Comparison of ENCODE assay signal across 8 mouse cellular contexts in the genomic region with DNA sequence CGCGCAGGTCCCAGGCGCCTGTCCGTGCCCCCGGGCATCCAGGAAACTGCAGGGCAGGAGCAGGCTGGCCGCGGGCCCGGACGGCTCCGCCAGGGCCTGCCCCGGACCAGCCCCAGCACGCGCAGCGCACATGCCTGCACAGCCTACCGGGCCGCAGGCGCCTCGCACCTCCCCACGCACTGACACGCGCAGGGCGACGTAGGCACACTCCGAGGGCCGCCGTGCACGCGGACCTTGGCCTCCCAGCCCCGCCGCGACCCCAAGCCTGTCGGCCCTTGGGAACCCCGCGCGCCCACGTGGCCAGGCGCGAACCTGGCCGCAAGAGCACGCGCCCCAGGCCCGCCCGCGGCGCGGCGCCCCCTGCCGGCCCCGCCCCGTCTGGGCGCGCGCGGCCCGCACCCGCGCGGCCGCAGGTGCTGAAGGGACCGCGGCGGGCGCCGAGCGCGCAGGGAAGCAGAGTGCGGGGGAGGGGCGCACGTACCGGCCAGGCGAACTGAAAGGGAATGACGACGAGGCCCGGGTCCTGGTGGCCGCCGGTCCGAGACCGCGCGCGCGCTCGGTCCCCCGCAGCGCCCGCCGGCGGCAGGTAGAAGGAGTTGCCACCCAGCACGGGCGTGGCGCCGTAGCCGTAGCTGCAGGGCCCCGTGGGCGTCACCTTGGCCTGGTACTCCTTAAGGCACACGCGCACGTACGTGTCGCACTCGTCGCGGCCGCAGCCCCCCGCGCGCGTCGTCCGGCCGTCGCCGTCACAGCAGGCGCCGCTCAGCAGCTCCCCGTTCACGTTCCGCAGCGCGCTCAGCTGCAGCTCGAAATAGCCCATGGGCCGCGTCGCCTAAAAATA. TPM values are rescaled to one million over a fixed set of nuclear protein-coding genes. Genes with fewer than 3 reads are reported as not detected.
DNase-seq lines count a peak whose midpoint lies in the region; ATAC-seq lines count a peak whose summit lies in the region.

No protein-coding gene starts in this region.

- H3K4me1 ChIP-seq in embryonic facial prominence, embryonic 14.5 days (ENCODE audit: control insufficient read depth, insufficient read depth, low read length): peaks cover 7% of the 10 kb centered on the region; the same call in 1 of the 2 replicates
- H3K4me1 ChIP-seq in hindbrain, embryonic 13.5 days (replicated peaks): peaks cover 59% of the 10 kb centered on the region
- peaks cover 31% of the 10 kb centered on the region for H3K4me1 ChIP-seq in limb, embryonic 11.5 days (ENCODE audit: control insufficient read depth, insufficient read depth, low read length)
- peaks cover 19% of the 10 kb centered on the region for H3K4me1 ChIP-seq in midbrain, embryonic 16.5 days (ENCODE audit: control insufficient read depth, insufficient read depth, low read length)

- DNase-seq in CD4-positive, CD25-positive, alpha-beta regulatory T cell, adult 2 months (ENCODE audit: low read depth, low spot score): peak; percentile 45
- DNase-seq in CD4-positive helper T cell, adult 2 months (ENCODE audit: low read depth, low spot score): peak; percentile 39
- peak; percentile 33 for DNase-seq in embryonic facial prominence, embryonic 14.5 days (ENCODE audit: low spot score)
- DNase-seq in limb, embryonic 11.5 days (ENCODE audit: low spot score): peak; percentile 59
- peak; percentile 56 for DNase-seq in testis, postnatal 10 days (ENCODE audit: low spot score)

- WGBS in embryonic facial prominence, embryonic 14.5 days: under 1% methylated on average over 45 of the region's 124 CpGs
- WGBS in hindbrain, embryonic 13.5 days: under 1% methylated on average over 110 of the region's 124 CpGs
- 2% methylated on average over 103 of the region's 124 CpGs for WGBS in limb, embryonic 11.5 days
- 1% methylated on average over 100 of the region's 124 CpGs for WGBS in midbrain, embryonic 16.5 days

- H3K4me3 ChIP-seq in embryonic facial prominence, embryonic 14.5 days (ENCODE audit: low read depth, low read length): peak overlapping the region; percentile 58
- peak overlapping the region; percentile 72 for H3K4me3 ChIP-seq in hindbrain, embryonic 13.5 days
- peak overlapping the region; percentile 45 for H3K4me3 ChIP-seq in limb, embryonic 11.5 days (ENCODE audit: low read depth, low read length)
- peak overlapping the region; percentile 82 for H3K4me3 ChIP-seq in midbrain, embryonic 16.5 days (ENCODE audit: low read depth, low read length)

- H3K4me2 ChIP-seq in embryonic facial prominence, embryonic 14.5 days (ENCODE audit: low read depth, low read length): peak overlapping the region; percentile 93
- peak overlapping the region; percentile 64 for H3K4me2 ChIP-seq in hindbrain, embryonic 13.5 days
- H3K4me2 ChIP-seq in limb, embryonic 11.5 days (ENCODE audit: low read depth, severe bottlenecking): peak overlapping the region; percentile 95
- H3K4me2 ChIP-seq in midbrain, embryonic 16.5 days (ENCODE audit: low read length): peak overlapping the region; percentile 74

- no peaks in the 10 kb centered on the region for H3K36me3 ChIP-seq in embryonic facial prominence, embryonic 14.5 days (ENCODE audit: control insufficient read depth, insufficient read depth, low read length)
- no peaks in the 10 kb centered on the region for H3K36me3 ChIP-seq in hindbrain, embryonic 13.5 days
- H3K36me3 ChIP-seq in limb, embryonic 11.5 days (ENCODE audit: control insufficient read depth, insufficient read depth, low read length): no peaks in the 10 kb centered on the region
- no peaks in the 10 kb centered on the region; the same call in 1 of the 2 replicates for H3K36me3 ChIP-seq in midbrain, embryonic 16.5 days (ENCODE audit: control insufficient read depth, insufficient read depth, low read length)

- peaks cover 49% of the 10 kb centered on the region for H3K27me3 ChIP-seq in embryonic facial prominence, embryonic 14.5 days (replicated peaks; ENCODE audit: control insufficient read depth, insufficient read depth, low read length)
- peaks cover 59% of the 10 kb centered on the region for H3K27me3 ChIP-seq in hindbrain, embryonic 13.5 days
- peaks cover 51% of the 10 kb centered on the region for H3K27me3 ChIP-seq in limb, embryonic 11.5 days (ENCODE audit: control insufficient read depth, insufficient read depth, low read length)
- peaks cover 5% of the 10 kb centered on the region; the same call in 1 of the 2 replicates for H3K27me3 ChIP-seq in midbrain, embryonic 16.5 days (ENCODE audit: control insufficient read depth, insufficient read depth, low read depth, low read length)

- no peaks in the 10 kb centered on the region for H3K9me3 ChIP-seq in embryonic facial prominence, embryonic 14.5 days (ENCODE audit: control insufficient read depth, low read length)
- no peaks in the 10 kb centered on the region for H3K9me3 ChIP-seq in hindbrain, embryonic 13.5 days
- no peaks in the 10 kb centered on the region for H3K9me3 ChIP-seq in limb, embryonic 11.5 days (ENCODE audit: control insufficient read depth, low read length)
- H3K9me3 ChIP-seq in midbrain, embryonic 16.5 days (replicated peaks; ENCODE audit: control insufficient read depth, low read length, poor library complexity, severe bottlenecking): no peaks in the 10 kb centered on the region

- H3K27ac ChIP-seq in embryonic facial prominence, embryonic 14.5 days (replicated peaks; ENCODE audit: low read depth, low read length): peak overlapping the region; percentile 71
- peak overlapping the region; percentile 93 for H3K27ac ChIP-seq in hindbrain, embryonic 13.5 days
- no peak overlapping the region for H3K27ac ChIP-seq in limb, embryonic 11.5 days (replicated peaks; ENCODE audit: low read depth, low read length)
- peak overlapping the region; percentile 87 for H3K27ac ChIP-seq in midbrain, embryonic 16.5 days (ENCODE audit: low read length)

- peak overlapping the region; percentile 66 for H3K9ac ChIP-seq in embryonic facial prominence, embryonic 14.5 days (ENCODE audit: low read depth, low read length)
- peak overlapping the region; percentile 89 for H3K9ac ChIP-seq in hindbrain, embryonic 13.5 days
- 0 out of 2 replicates have a peak overlapping the region, but pooled peaks have one; percentile 7 for H3K9ac ChIP-seq in limb, embryonic 11.5 days (ENCODE audit: low read length)
- H3K9ac ChIP-seq in midbrain, embryonic 16.5 days (ENCODE audit: low read depth, low read length): peak overlapping the region; percentile 90

- ATAC-seq in CD4-positive, CD25-positive, alpha-beta regulatory T cell, adult 4 months: no peak
- ATAC-seq in embryonic facial prominence, embryonic 14.5 days (ENCODE audit: low read depth): peak; percentile 23
- peak; percentile 61 for ATAC-seq in hindbrain, embryonic 13.5 days (ENCODE audit: low FRiP score)
- no peak for ATAC-seq in limb, embryonic 11.5 days (ENCODE audit: insufficient number of reproducible peaks, low FRiP score, low TSS enrichment, low read depth)
- ATAC-seq in midbrain, embryonic 16.5 days: peak; percentile 54

RNA-seq across cellular contexts. Expression of gene Jag2, which starts 1.0 kb away (rescaled TPM):
- 1 to 10 TPM; 1.1 to 2.0 TPM for polyA plus RNA-seq in CD4-positive, CD25-positive, alpha-beta regulatory T cell, adult 4 months (2017; shearing (Covaris generic))
- polyA plus RNA-seq in embryonic facial prominence, embryonic 14.5 days (2014; fragmentation: Nextera tagmentation; extraction: Ambion mirVana): 9.4 and 13.1 TPM in 2 replicates
- 8.4 and 10.7 TPM in 2 replicates for polyA plus RNA-seq in hindbrain, embryonic 13.5 days (2015; fragmentation: Nextera tagmentation; extraction: Ambion mirVana)
- polyA plus RNA-seq in limb, embryonic 11.5 days (2014; fragmentation: Nextera tagmentation; extraction: Ambion mirVana): 4.0 and 4.7 TPM in 2 replicates
- polyA plus RNA-seq in midbrain, embryonic 16.5 days (2015; fragmentation: Nextera tagmentation; extraction: Ambion mirVana): 10.4 and 14.8 TPM in 2 replicates

RNA-seq across cellular contexts. Expression of gene Nudt14, which starts 13.3 kb away (rescaled TPM):
- 10 to 100 TPM; 38.1 to 42.5 TPM for polyA plus RNA-seq in CD4-positive, CD25-positive, alpha-beta regulatory T cell, adult 4 months (2017; shearing (Covaris generic))
- 87.3 and 87.4 TPM in 2 replicates for polyA plus RNA-seq in embryonic facial prominence, embryonic 14.5 days (2014; fragmentation: Nextera tagmentation; extraction: Ambion mirVana)
- 59.2 and 59.8 TPM in 2 replicates for polyA plus RNA-seq in hindbrain, embryonic 13.5 days (2015; fragmentation: Nextera tagmentation; extraction: Ambion mirVana)
- polyA plus RNA-seq in limb, embryonic 11.5 days (2014; fragmentation: Nextera tagmentation; extraction: Ambion mirVana): 87.9 and 90.1 TPM in 2 replicates
- polyA plus RNA-seq in midbrain, embryonic 16.5 days (2015; fragmentation: Nextera tagmentation; extraction: Ambion mirVana): 48.0 and 53.1 TPM in 2 replicates

RNA-seq across cellular contexts. Expression of gene Btbd6, which starts 47.7 kb away (rescaled TPM):
- 1 to 10 TPM; 7.8 to 8.7 TPM for polyA plus RNA-seq in CD4-positive, CD25-positive, alpha-beta regulatory T cell, adult 4 months (2017; shearing (Covaris generic))
- 20.8 and 22.8 TPM in 2 replicates for polyA plus RNA-seq in embryonic facial prominence, embryonic 14.5 days (2014; fragmentation: Nextera tagmentation; extraction: Ambion mirVana)
- 40.0 and 45.5 TPM in 2 replicates for polyA plus RNA-seq in hindbrain, embryonic 13.5 days (2015; fragmentation: Nextera tagmentation; extraction: Ambion mirVana)
- 26.4 and 27.4 TPM in 2 replicates for polyA plus RNA-seq in limb, embryonic 11.5 days (2014; fragmentation: Nextera tagmentation; extraction: Ambion mirVana)
- 55.5 and 58.8 TPM in 2 replicates for polyA plus RNA-seq in midbrain, embryonic 16.5 days (2015; fragmentation: Nextera tagmentation; extraction: Ambion mirVana)

Comparison
In these comparisons a context has a peak if more than half of its experiments do, and no peak if none do; other contexts are left out.
1. ATAC-seq: peak in embryonic facial prominence, embryonic 14.5 days (single experiment), hindbrain, embryonic 13.5 days (single experiment) and midbrain, embryonic 16.5 days (single experiment); none in CD4-positive, CD25-positive, alpha-beta regulatory T cell, adult 4 months (single experiment) and limb, embryonic 11.5 days (single experiment).
2. H3K9ac ChIP-seq: peak in every context shown above with its lines; median percentile 90 in midbrain, embryonic 16.5 days; 89 in hindbrain, embryonic 13.5 days; 66 in embryonic facial prominence, embryonic 14.5 days; 7 in limb, embryonic 11.5 days.
3. Peak in every context shown above with its lines, with median percentiles within 50 percentile points of each other: DNase-seq, H3K4me2 ChIP-seq and H3K4me3 ChIP-seq.